Mouse (Mus musculus) kidney, adult 8-10 months (tissue): ENCODE data around the gene Atf2.
"Not testable (repeated sequence)": the region's sequence is repeated elsewhere in the genome, so short reads cannot be mapped to it uniquely, and the experiment has no call there.

Source experiments
- DNase-seq, 2 experiments: peaks; one replicate each; pipeline ENCODE4 v3.0.0; 2022

Gene Atf2

GRCm38 (mm10) chr2:73892464-73893296 lies at the start of gene Atf2:
Atf2 (minus strand) TSS chr2:73892639.
- peak; percentile 99 for DNase-seq

DNA sequence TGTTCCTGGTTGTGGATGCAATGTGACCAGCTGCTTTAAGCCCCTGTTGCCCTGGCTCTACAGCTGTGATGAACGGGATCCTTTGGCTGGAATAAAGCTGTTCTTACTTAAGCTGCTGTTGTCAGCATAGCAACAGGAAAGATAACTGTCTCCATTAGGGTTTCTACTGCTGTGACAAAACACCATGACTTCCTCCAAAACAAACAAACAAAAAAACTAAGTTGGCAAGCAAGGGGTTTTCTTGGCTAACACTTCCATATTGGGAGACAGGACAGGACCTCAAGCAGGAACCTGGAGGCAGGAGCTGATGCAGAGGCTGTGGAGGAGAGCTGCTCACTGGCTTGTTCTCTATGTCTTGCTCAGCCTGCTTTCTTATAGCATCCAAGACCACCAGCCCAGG lies 48.8 kb upstream of the Atf2 start:
- no peak for DNase-seq

DNA sequence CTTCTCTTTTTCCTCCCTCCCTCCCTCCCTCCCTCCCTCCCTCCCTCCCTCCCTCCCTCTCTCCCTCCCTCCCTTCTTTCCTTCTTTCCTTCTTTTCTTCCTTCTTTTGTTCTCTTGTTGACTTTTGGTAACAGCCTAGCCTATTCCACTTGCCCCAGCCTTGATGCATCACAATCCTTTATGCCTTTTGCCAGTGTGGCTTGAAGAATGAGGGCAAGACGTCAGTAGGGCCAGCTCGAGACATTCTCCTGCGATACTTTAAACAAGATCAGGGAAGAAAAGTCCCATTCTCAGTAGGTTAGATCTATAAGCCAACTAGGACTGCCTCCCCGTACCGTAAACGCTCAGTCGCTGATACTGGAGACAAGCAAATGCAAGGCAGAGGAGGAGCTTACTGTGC lies 48.0 kb upstream of the Atf2 start:
- no peak for DNase-seq

DNA sequence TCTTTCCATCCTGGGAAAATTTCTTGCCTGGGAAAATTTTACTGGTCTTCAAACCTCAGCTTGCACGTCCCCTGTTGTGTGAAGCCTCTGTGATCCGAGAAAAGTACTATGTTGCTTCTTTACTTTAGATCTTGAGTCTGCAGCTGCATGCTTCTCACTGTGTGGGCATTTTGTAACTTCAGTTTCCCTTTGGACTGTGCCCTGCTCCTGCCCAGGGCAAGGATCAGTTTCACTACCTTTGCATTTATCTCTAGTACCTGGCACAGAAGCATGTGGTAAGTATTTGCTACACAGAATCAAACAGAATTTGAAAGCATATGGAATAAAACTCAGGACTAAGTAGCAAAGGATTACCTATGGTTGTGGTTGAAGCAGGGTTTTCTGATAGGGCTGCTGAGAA lies 46.5 kb upstream of the Atf2 start:
- peak; percentile 63 to 70 for DNase-seq

GRCm38 (mm10) chr2:73932676-73933313 lies 40.4 kb upstream of the Atf2 start:
- no peak for DNase-seq

GRCm38 (mm10) chr2:73927711-73928110 lies 35.3 kb upstream of the Atf2 start:
- DNase-seq, result no peak

GRCm38 (mm10) chr2:73925539-73925938 lies 33.1 kb upstream of the Atf2 start:
- no peak for DNase-seq

- peak; percentile 61 to 85 for DNase-seq
These were observed 32.6 kb upstream of the Atf2 start for GRCm38 (mm10) chr2:73925089-73925488.

- no peak for DNase-seq
These were observed 27.2 kb upstream of the Atf2 start for GRCm38 (mm10) chr2:73919642-73920041.

DNA sequence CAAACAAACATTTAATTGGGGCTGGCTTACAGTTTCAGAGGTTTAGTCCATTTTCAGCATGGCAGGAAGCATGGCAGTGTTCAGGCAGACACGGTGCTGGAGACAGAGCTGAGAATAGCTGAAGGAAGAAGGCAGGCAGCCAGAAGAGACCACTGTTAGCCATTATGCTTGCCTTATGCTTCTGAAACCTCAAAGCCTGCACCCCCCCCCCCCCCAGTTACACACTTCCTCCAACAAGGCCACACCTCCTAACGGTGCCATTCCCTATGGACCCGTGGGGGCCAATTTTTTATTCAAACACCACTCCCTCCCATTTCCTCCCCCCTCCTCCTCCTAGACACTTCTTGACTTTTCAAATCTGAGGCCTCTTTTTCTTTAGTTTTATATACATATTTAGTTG lies 19.8 kb upstream of the Atf2 start:
- DNase-seq, result no peak

DNA sequence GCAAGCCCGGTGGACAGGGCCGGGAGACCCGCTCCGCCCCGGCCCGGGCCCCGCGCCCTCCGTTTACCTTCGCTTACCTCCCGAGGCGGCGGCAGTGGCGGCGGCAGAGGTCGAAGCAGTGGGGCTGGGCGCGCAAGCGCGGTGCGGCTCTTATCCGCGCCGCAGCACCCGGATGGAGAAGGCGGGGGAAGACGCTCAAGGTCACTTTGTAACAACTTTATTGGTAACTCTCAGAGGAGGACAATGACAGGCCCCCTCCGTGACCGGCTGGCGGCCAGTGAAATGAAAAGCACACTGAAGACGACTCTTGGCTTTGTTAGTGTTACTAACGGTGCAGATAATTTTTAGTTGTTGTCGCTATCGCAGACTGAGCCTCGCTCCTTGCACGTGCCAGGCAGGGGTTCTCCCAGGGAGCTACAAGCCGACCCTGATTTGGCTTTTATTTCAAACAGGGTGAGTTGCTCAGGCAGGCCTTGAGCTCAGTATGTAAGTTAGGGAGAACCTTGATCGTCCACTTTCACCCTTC lies 18.8 kb upstream of the Atf2 start, which contains the start of gene Atp5g3:
Gene Atp5g3 (minus strand): TSS at position 152 of the 526 bp plus-strand sequence.
- DNase-seq, result peak; percentile 93 to 94

DNA sequence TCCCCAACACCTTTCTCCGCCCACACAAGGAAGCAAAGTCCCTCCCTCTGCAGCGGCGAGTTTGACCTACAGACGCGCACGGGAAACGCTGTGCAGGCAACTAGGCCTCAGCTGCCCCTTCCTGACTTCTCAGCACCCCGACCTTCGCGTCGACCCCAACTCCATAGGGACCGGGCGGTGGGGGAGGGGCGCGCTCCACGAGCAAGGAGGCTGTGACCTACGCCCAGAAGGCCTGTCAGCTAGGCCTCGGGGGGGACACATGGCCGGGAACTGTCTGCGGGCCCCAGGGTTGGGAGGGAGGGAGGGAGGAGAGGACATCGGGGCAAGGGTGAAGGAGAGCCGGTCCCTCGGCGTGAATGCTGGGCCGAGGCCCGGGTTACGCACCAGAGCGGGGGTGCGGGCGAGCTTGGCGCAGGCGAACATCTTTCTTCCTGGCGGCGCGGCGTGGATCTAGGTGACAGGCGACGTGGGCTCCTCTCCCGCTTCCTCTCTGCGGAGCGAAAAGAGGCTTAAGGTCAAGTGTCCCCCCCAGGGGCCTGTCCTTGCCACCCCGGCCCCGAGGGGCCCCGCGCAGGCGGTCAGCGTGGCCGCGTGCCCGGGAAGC lies 18.2 kb upstream of the Atf2 start:
- peak; percentile 48 to 59 for DNase-seq

DNA sequence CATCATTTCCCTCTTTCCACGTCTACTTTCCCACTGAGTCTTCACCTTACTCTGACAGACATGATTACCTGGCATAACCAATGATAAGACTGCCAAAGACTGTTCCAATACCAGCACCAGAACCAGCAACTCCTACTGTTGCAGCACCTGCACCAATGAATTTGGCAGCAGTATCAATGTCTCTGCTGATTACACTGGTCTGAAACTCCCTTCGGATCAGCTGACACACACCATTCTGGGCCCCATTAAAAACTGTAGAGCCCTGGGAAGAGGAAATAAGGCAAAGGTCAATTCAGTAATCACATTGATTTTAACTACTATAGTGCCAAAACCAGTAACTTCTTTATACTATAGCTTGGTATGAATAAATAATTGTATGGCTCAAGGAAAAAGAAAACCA lies 16.7 kb upstream of the Atf2 start:
- DNase-seq, result no peak

- not testable (repeated sequence) for DNase-seq
These were observed 12.2 kb upstream of the Atf2 start for GRCm38 (mm10) chr2:73904679-73905078.

DNA sequence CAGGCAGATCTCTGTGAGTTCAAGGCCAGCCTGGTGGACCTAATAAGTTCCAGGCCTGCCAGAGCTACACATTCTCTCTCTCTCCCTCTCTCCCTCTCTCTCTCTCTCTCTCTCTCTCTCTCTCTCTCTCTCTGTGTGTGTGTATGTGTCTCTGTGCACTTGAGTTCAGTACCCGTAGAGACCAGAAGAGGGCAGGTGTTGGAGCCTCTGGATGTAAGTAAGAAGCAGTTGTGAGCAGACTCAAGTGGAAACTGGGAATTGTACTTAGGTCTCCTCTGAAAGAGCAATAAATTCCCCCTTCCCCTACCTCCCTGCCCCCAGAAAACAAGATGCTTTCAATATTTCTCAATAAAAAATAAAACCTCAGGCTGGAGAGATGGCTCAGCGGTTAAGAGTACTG lies 11.1 kb upstream of the Atf2 start:
- no peak for DNase-seq

- DNase-seq, result not testable (repeated sequence)
These were observed 9.9 kb upstream of the Atf2 start for GRCm38 (mm10) chr2:73902328-73902727.

- no peak for DNase-seq
These were observed 8.7 kb upstream of the Atf2 start for GRCm38 (mm10) chr2:73901169-73901568.

- DNase-seq, result no peak
These were observed 7.9 kb upstream of the Atf2 start for GRCm38 (mm10) chr2:73900364-73900763.

DNA sequence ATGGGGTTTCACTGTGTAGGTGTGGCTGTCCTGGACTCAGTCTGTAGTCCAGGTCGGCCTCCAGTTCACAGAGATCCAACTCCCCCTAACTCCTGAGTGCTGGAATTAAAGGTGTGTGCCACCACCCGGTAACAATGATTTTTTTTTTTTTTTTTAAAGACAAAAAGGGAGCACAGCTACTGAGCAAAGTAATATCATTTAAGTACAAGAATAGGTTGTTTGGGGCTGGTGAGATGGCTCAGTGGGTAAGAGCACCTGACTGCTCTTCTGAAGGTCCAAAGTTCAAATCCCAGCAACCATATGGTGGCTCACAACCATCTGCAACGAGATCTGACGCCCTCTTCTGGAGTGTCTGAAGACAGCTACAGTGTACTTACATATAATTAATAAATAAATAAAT lies 4.5 kb upstream of the Atf2 start:
- DNase-seq, result not testable (repeated sequence)

DNA sequence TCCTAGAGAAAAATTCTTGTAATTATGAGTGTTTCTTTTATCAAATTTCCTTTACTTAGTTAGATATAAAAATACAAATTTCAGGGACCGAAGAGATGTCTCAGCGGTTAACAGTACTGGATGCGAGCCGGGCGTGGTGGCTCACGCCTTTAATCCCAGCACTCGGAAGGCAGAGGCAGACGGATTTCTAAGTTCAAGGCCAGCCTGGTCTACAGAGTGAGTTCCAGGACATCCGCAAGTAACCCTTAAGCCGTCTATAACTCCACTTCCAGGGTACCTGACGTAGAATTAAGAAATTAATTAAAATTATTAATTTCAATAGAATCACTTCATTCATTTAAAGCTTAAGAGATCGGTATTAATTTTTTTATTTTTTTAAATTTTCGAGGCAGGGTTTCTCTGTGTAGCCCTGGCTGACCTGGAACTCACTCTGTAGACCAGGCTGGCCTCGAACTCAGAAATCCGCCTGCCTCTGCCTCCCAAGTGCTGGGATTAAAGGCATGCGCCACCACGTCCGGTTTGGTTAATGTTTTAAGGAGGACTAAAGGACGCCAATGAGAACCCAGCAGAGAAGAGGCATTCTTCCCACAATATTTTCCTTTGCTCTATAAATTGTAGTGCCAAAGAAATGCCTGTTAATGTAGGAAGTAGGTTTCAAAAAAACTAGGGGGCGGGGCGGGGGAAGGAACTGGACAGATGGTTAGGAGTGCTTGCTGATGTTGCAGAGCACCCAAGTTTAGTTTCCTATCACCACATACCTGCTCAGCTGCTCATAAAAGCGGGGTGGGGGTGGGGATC lies 1.2 kb upstream of the Atf2 start:
- DNase-seq, result no peak

DNA sequence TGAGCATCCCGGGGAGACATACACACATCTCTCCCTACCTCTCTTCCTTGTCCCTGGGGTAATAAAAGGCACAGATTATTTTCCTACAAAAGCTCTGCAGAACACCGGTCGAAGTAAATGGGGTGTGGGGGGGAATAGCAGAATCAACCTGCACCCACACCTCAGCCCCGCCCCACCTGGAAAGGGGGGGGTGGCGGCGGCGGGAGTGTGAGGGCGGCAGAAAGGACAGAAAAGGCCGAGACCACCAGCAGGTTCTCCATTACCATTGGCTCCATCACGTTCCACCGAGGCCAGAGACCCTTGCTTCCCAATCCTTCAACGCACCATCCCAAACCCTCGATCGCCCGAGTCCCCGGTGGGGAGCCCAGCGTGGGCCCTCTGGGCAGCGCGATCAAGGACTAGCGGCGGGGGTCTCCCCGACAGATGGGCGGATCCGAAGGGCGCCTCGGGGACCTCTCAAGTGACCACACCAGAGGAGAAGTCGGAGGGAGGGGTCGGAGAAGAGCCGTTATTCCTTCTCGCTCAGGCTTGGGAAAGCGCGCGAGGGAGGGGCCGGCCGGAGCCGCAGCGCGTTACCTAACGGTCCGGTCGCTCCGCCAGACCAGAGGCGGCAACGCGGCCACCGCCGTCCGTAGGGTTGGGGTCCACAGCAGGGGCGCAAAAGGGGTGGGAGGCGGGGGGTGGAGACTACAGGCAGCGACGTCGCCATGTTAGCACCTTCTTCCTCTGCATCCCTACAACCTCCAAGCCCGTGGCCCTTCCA lies 557 bp downstream of the Atf2 start:
- peak in 1 of 2 experiments; percentile 49 for DNase-seq

GRCm38 (mm10) chr2:73885997-73886396 lies 6.4 kb downstream of the Atf2 start:
- no peak for DNase-seq
